ENCODE assay signal across 27 mouse cellular contexts in genomic region chr4:89677903-89678302, GRCm38 (mm10). TPM values are rescaled to one million over a fixed set of nuclear protein-coding genes. Genes with fewer than 3 reads are reported as not detected.
DNase-seq lines count a peak whose midpoint lies in the region; ATAC-seq and TF ChIP-seq lines count a peak whose summit lies in the region.
"Had no signal": no experiment of that assay in that cellular context is flagged by ENCODE, and none has a peak within 500 bp of the region (broad histone marks: within the 10 kb centered on the region; RNA-seq: fewer than 3 reads in every experiment).

No protein-coding gene starts in this region.

- WGBS in forebrain, embryonic 10.5 days = 46% methylated on average over 7 of the region's 7 CpGs
- 11% methylated on average over 7 of the region's 7 CpGs for WGBS in forebrain, embryonic 16.5 days
- WGBS in midbrain, embryonic 13.5 days = 8% methylated on average over 7 of the region's 7 CpGs
- 44% methylated on average over 7 of the region's 7 CpGs for WGBS in midbrain, embryonic 10.5 days
- 23% methylated on average over 7 of the region's 7 CpGs for WGBS in hindbrain, postnatal 0 days
- 88% methylated on average over 7 of the region's 7 CpGs for WGBS in heart, embryonic 12.5 days

- no peak for TF ChIP-seq CTCF in hindbrain, postnatal 0 days (IDR thresholded peaks at IDR 0.05; ENCODE audit: low read depth)

- no peak for ATAC-seq in forebrain, embryonic 16.5 days
- no peak for ATAC-seq in midbrain, embryonic 13.5 days
- peak; percentile 58; the same call in 1 of the 2 replicates for ATAC-seq in hindbrain, postnatal 0 days
- ATAC-seq in heart, embryonic 12.5 days (ENCODE audit: insufficient number of reproducible peaks, low FRiP score) = no peak
- ATAC-seq: activated CD4-positive, CD25-positive, alpha-beta regulatory T cell, adult 4 months; intestine, embryonic 16.5 days had no signal

- H3K9me3 ChIP-seq in forebrain, embryonic 10.5 days = no peaks in the 10 kb centered on the region
- H3K9me3 ChIP-seq in forebrain, embryonic 16.5 days (ENCODE audit: control insufficient read depth, low read length) = no peaks in the 10 kb centered on the region
- no peaks in the 10 kb centered on the region for H3K9me3 ChIP-seq in midbrain, embryonic 13.5 days
- H3K9me3 ChIP-seq in midbrain, embryonic 10.5 days (replicated peaks) = no peaks in the 10 kb centered on the region
- no peaks in the 10 kb centered on the region for H3K9me3 ChIP-seq in hindbrain, postnatal 0 days (ENCODE audit: low read length)
- H3K9me3 ChIP-seq in heart, embryonic 12.5 days (replicated peaks) = no peaks in the 10 kb centered on the region
- H3K9me3 ChIP-seq: embryonic facial prominence, embryonic 12.5 days; G1E; heart, embryonic 15.5 days; megakaryocyte, embryonic 14.5 days had no signal

- H3K4me3 ChIP-seq in forebrain, embryonic 10.5 days = no peak overlapping the region
- H3K4me3 ChIP-seq in forebrain, embryonic 16.5 days (replicated peaks; ENCODE audit: low read length) = no peak overlapping the region
- H3K4me3 ChIP-seq in midbrain, embryonic 13.5 days (replicated peaks) = no peak overlapping the region
- H3K4me3 ChIP-seq in midbrain, embryonic 10.5 days = no peak overlapping the region
- no peak overlapping the region for H3K4me3 ChIP-seq in hindbrain, postnatal 0 days (ENCODE audit: low read length)
- H3K4me3 ChIP-seq in heart, embryonic 12.5 days = no peak overlapping the region
- H3K4me3 ChIP-seq: embryonic facial prominence, embryonic 12.5 days; erythroblast, embryonic 14.5 days; heart, adult 2 months; heart, embryonic 15.5 days; megakaryocyte, embryonic 14.5 days had no signal

- peak overlapping the region; percentile 67 for H3K27ac ChIP-seq in forebrain, embryonic 10.5 days
- H3K27ac ChIP-seq in forebrain, embryonic 16.5 days (ENCODE audit: low read length) = no peak overlapping the region
- no peak overlapping the region for H3K27ac ChIP-seq in midbrain, embryonic 13.5 days
- no peak overlapping the region for H3K27ac ChIP-seq in midbrain, embryonic 10.5 days (replicated peaks)
- H3K27ac ChIP-seq in hindbrain, postnatal 0 days = no peak overlapping the region
- no peak overlapping the region for H3K27ac ChIP-seq in heart, embryonic 12.5 days (ENCODE audit: poor library complexity, severe bottlenecking)
- H3K27ac ChIP-seq: embryonic facial prominence, embryonic 12.5 days; heart, adult 2 months; heart, embryonic 15.5 days had no signal

- peaks cover 35% of the 10 kb centered on the region for H3K4me1 ChIP-seq in forebrain, embryonic 10.5 days
- peaks cover 6% of the 10 kb centered on the region for H3K4me1 ChIP-seq in forebrain, embryonic 16.5 days (replicated peaks; ENCODE audit: control insufficient read depth, insufficient read depth, low read length)
- peaks cover 11% of the 10 kb centered on the region for H3K4me1 ChIP-seq in midbrain, embryonic 13.5 days (replicated peaks)
- H3K4me1 ChIP-seq in midbrain, embryonic 10.5 days = peaks cover 24% of the 10 kb centered on the region
- no peaks in the 10 kb centered on the region for H3K4me1 ChIP-seq in hindbrain, postnatal 0 days (ENCODE audit: insufficient read depth, low read length)
- H3K4me1 ChIP-seq in heart, embryonic 12.5 days (replicated peaks) = no peaks in the 10 kb centered on the region
- H3K4me1 ChIP-seq: embryonic facial prominence, embryonic 12.5 days; heart, embryonic 15.5 days; megakaryocyte, embryonic 14.5 days had no signal

- no peak for DNase-seq in forebrain, embryonic 10.5 days (ENCODE audit: extremely low spot score, low spot score)
- DNase-seq in midbrain, embryonic 10.5 days (ENCODE audit: low spot score) = no peak
- peak; percentile 18 for DNase-seq in hindbrain, postnatal 0 days (ENCODE audit: low spot score)
- DNase-seq in retina, postnatal 1 day = peak; percentile 18
- no peak for DNase-seq in ovary, postnatal 14 days (ENCODE audit: low spot score)
- DNase-seq: adrenal gland, postnatal 10 days; cerebellum, adult 11-12 months; cerebellum, postnatal 25 days; gastrocnemius, postnatal 25 days; heart, adult 2 months; kidney, postnatal 4 days; lung, adult 2 months; right cerebral cortex, postnatal 25 days; thymus, adult 18-20 months; thymus, postnatal 4 days had no signal

- peaks cover 5% of the 10 kb centered on the region; the same call in 1 of the 2 replicates for H3K27me3 ChIP-seq in forebrain, embryonic 10.5 days (ENCODE audit: poor library complexity, severe bottlenecking)
- no peaks in the 10 kb centered on the region for H3K27me3 ChIP-seq in forebrain, embryonic 16.5 days (replicated peaks; ENCODE audit: control insufficient read depth, insufficient read depth, low read length)
- no peaks in the 10 kb centered on the region for H3K27me3 ChIP-seq in midbrain, embryonic 13.5 days
- no peaks in the 10 kb centered on the region for H3K27me3 ChIP-seq in midbrain, embryonic 10.5 days (ENCODE audit: low read depth, poor library complexity, severe bottlenecking)
- H3K27me3 ChIP-seq in hindbrain, postnatal 0 days (ENCODE audit: insufficient read depth, low read length) = no peaks in the 10 kb centered on the region
- H3K27me3 ChIP-seq in heart, embryonic 12.5 days (replicated peaks) = no peaks in the 10 kb centered on the region
- H3K27me3 ChIP-seq: embryonic facial prominence, embryonic 12.5 days; heart, embryonic 15.5 days; megakaryocyte, embryonic 14.5 days had no signal

- no peaks in the 10 kb centered on the region for H3K36me3 ChIP-seq in forebrain, embryonic 10.5 days (replicated peaks)
- H3K36me3 ChIP-seq in forebrain, embryonic 16.5 days (ENCODE audit: control insufficient read depth, insufficient read depth) = no peaks in the 10 kb centered on the region
- H3K36me3 ChIP-seq in midbrain, embryonic 13.5 days = no peaks in the 10 kb centered on the region
- no peaks in the 10 kb centered on the region for H3K36me3 ChIP-seq in midbrain, embryonic 10.5 days
- no peaks in the 10 kb centered on the region for H3K36me3 ChIP-seq in hindbrain, postnatal 0 days (ENCODE audit: insufficient read depth, low read length)
- H3K36me3 ChIP-seq in heart, embryonic 12.5 days = no peaks in the 10 kb centered on the region
- H3K36me3 ChIP-seq: embryonic facial prominence, embryonic 12.5 days; G1E; heart, embryonic 15.5 days had no signal

- no peak overlapping the region for H3K9ac ChIP-seq in forebrain, embryonic 16.5 days (replicated peaks; ENCODE audit: low read depth, low read length)
- H3K9ac ChIP-seq in midbrain, embryonic 13.5 days (replicated peaks) = no peak overlapping the region
- H3K9ac ChIP-seq in hindbrain, postnatal 0 days (replicated peaks; ENCODE audit: low read length) = no peak overlapping the region
- no peak overlapping the region for H3K9ac ChIP-seq in heart, embryonic 12.5 days
- H3K9ac ChIP-seq: embryonic facial prominence, embryonic 12.5 days; heart, embryonic 15.5 days had no signal

- no peak overlapping the region for H3K4me2 ChIP-seq in forebrain, embryonic 16.5 days (ENCODE audit: low read length)
- H3K4me2 ChIP-seq in midbrain, embryonic 13.5 days (replicated peaks) = 0 out of 2 replicates have a peak overlapping the region, but pooled peaks have one; percentile 11
- no peak overlapping the region for H3K4me2 ChIP-seq in hindbrain, postnatal 0 days (ENCODE audit: low read depth, low read length)
- no peak overlapping the region for H3K4me2 ChIP-seq in heart, embryonic 12.5 days
- H3K4me2 ChIP-seq: embryonic facial prominence, embryonic 12.5 days; heart, embryonic 15.5 days; liver, embryonic 11.5 days had no signal

RNA-seq across cellular contexts. Expression of gene Dmrta1, which starts 1.3 kb away (rescaled TPM):
- 9.3 and 11.1 TPM in 2 replicates for polyA plus RNA-seq in forebrain, embryonic 10.5 days (2016; fragmentation: Nextera tagmentation; extraction: Ambion mirVana)
- polyA plus RNA-seq in forebrain, embryonic 16.5 days (2015; fragmentation: Nextera tagmentation; extraction: Ambion mirVana) = 0.32 and 0.41 TPM in 2 replicates
- polyA plus RNA-seq in midbrain, embryonic 13.5 days (2015; fragmentation: Nextera tagmentation; extraction: Ambion mirVana) = 0.48 and 0.69 TPM in 2 replicates
- polyA plus RNA-seq in midbrain, embryonic 10.5 days (2016; fragmentation: Nextera tagmentation; extraction: Ambion mirVana) = 1.5 and 1.9 TPM in 2 replicates
- 1.3 and 1.7 TPM in 2 replicates for total RNA-seq in hindbrain, postnatal 0 days (2014; rRNA removed)
- polyA plus RNA-seq in hindbrain, postnatal 0 days (2015; fragmentation: Nextera tagmentation; extraction: Ambion mirVana) = 0.30 and 0.40 TPM in 2 replicates
- 0.63 and 0.76 TPM in 2 replicates for polyA plus RNA-seq in heart, embryonic 12.5 days (2016; fragmentation: Nextera tagmentation; extraction: Ambion mirVana)
- total RNA-seq: gastrocnemius, postnatal 25 days; heart, adult 2 months; hematopoietic stem cell, adult 5-6 weeks had no signal
- polyA plus RNA-seq: erythroblast, embryonic 14.5 days; G1E; heart, adult 2 months; liver, embryonic 11.5 days; lung, adult 2 months had no signal

Comparison
In these comparisons a context has a peak if more than half of its experiments do, and no peak if none do; other contexts are left out.
1. DNase-seq: peak in hindbrain, postnatal 0 days (single experiment) and retina, postnatal 1 day (single experiment); none in forebrain, embryonic 10.5 days (single experiment), midbrain, embryonic 10.5 days (single experiment) and ovary, postnatal 14 days (single experiment).